Mouse (Mus musculus): ENCODE results near the gene Rassf3. TPM values are rescaled to one million over a fixed set of nuclear protein-coding genes. Genes with fewer than 3 reads are reported as not detected.

Rassf3 gene
- polyA plus RNA-seq, 1 experiment: 25.1 TPM

- Histone ChIP-seq H3K4me3 (ENCODE audit: insufficient read depth, low read depth, low read length) (no peak overlapping the region), H3K27ac (replicated peaks; ENCODE audit: low read depth, low read length) (peak overlapping the region; percentile 54), H3K4me1 (ENCODE audit: control insufficient read depth, insufficient read depth, insufficient read length, low read length) (peaks cover 49% of the 10 kb centered on the region)
These were observed 41.6 kb downstream of the Rassf3 start for GRCm38 (mm10) chr10:121434441-121435103.

GRCm38 (mm10) chr10:121432635-121433280 is 43.4 kb downstream of the Rassf3 start:
- H3K4me1 ChIP-seq (ENCODE audit: control insufficient read depth, insufficient read depth, insufficient read length, low read length): peaks cover 51% of the 10 kb centered on the region
- no peak overlapping the region for H3K4me3 ChIP-seq (ENCODE audit: insufficient read depth, low read depth, low read length)
- H3K27ac ChIP-seq (replicated peaks; ENCODE audit: low read depth, low read length): peak overlapping the region; percentile 61

- Histone ChIP-seq H3K27ac (replicated peaks; ENCODE audit: low read depth, low read length) (peak overlapping the region; percentile 97), H3K4me1 (ENCODE audit: control insufficient read depth, insufficient read depth, insufficient read length, low read length) (peaks cover 57% of the 10 kb centered on the region), H3K4me3 (ENCODE audit: insufficient read depth, low read depth, low read length) (no peak overlapping the region)
These were observed 44.0 kb downstream of the Rassf3 start for GRCm38 (mm10) chr10:121432041-121432634.

GRCm38 (mm10) chr10:121430764-121431540 is 45.2 kb downstream of the Rassf3 start:
- Histone ChIP-seq H3K27ac (replicated peaks; ENCODE audit: low read depth, low read length) (peak overlapping the region; percentile 97), H3K4me3 (ENCODE audit: insufficient read depth, low read depth, low read length) (peak overlapping the region; percentile 45), H3K4me1 (ENCODE audit: control insufficient read depth, insufficient read depth, insufficient read length, low read length) (peaks cover 53% of the 10 kb centered on the region)

GRCm38 (mm10) chr10:121429981-121430682 is 46.0 kb downstream of the Rassf3 start:
- H3K4me3 ChIP-seq (ENCODE audit: insufficient read depth, low read depth, low read length): peak overlapping the region; percentile 45
- H3K27ac ChIP-seq (replicated peaks; ENCODE audit: low read depth, low read length): peak overlapping the region; percentile 97
- peaks cover 56% of the 10 kb centered on the region for H3K4me1 ChIP-seq (ENCODE audit: control insufficient read depth, insufficient read depth, insufficient read length, low read length)

- peak overlapping the region; percentile 20 for H3K4me3 ChIP-seq (ENCODE audit: insufficient read depth, low read depth, low read length)
- peak overlapping the region; percentile 86 for H3K27ac ChIP-seq (replicated peaks; ENCODE audit: low read depth, low read length)
- peaks cover 55% of the 10 kb centered on the region for H3K4me1 ChIP-seq (ENCODE audit: control insufficient read depth, insufficient read depth, insufficient read length, low read length)
These were observed 46.6 kb downstream of the Rassf3 start for GRCm38 (mm10) chr10:121429581-121429980.

GRCm38 (mm10) chr10:121429089-121429488 is 47.1 kb downstream of the Rassf3 start:
- Histone ChIP-seq H3K27ac (replicated peaks; ENCODE audit: low read depth, low read length) (peak overlapping the region; percentile 86), H3K4me1 (ENCODE audit: control insufficient read depth, insufficient read depth, insufficient read length, low read length) (peaks cover 54% of the 10 kb centered on the region), H3K4me3 (ENCODE audit: insufficient read depth, low read depth, low read length) (no peak overlapping the region)

GRCm38 (mm10) chr10:121428011-121428711 is 48.0 kb downstream of the Rassf3 start:
- Histone ChIP-seq H3K4me1 (ENCODE audit: control insufficient read depth, insufficient read depth, insufficient read length, low read length) (peaks cover 60% of the 10 kb centered on the region), H3K4me3 (ENCODE audit: insufficient read depth, low read depth, low read length) (peak overlapping the region; percentile 54), H3K27ac (replicated peaks; ENCODE audit: low read depth, low read length) (peak overlapping the region; percentile 86)

- Histone ChIP-seq H3K4me1 (ENCODE audit: control insufficient read depth, insufficient read depth, insufficient read length, low read length) (peaks cover 61% of the 10 kb centered on the region), H3K27ac (replicated peaks; ENCODE audit: low read depth, low read length) (peak overlapping the region; percentile 86), H3K4me3 (ENCODE audit: insufficient read depth, low read depth, low read length) (no peak overlapping the region)
These were observed 49.0 kb downstream of the Rassf3 start for GRCm38 (mm10) chr10:121427136-121427535.

GRCm38 (mm10) chr10:121426458-121427070 is 49.6 kb downstream of the Rassf3 start:
- H3K4me3 ChIP-seq (ENCODE audit: insufficient read depth, low read depth, low read length): no peak overlapping the region
- H3K4me1 ChIP-seq (ENCODE audit: control insufficient read depth, insufficient read depth, insufficient read length, low read length): peaks cover 63% of the 10 kb centered on the region
- peak overlapping the region; percentile 86 for H3K27ac ChIP-seq (replicated peaks; ENCODE audit: low read depth, low read length)

GRCm38 (mm10) chr10:121425506-121426025 is 50.6 kb downstream of the Rassf3 start:
- 0 out of 2 replicates have a peak overlapping the region, but pooled peaks have one; percentile 42 for H3K27ac ChIP-seq (replicated peaks; ENCODE audit: low read depth, low read length)
- no peak overlapping the region for H3K4me3 ChIP-seq (ENCODE audit: insufficient read depth, low read depth, low read length)
- H3K4me1 ChIP-seq (ENCODE audit: control insufficient read depth, insufficient read depth, insufficient read length, low read length): peaks cover 64% of the 10 kb centered on the region

GRCm38 (mm10) chr10:121425079-121425478 is 51.1 kb downstream of the Rassf3 start:
- no peak overlapping the region for H3K4me3 ChIP-seq (ENCODE audit: insufficient read depth, low read depth, low read length)
- 0 out of 2 replicates have a peak overlapping the region, but pooled peaks have one; percentile 42 for H3K27ac ChIP-seq (replicated peaks; ENCODE audit: low read depth, low read length)
- H3K4me1 ChIP-seq (ENCODE audit: control insufficient read depth, insufficient read depth, insufficient read length, low read length): peaks cover 67% of the 10 kb centered on the region

- Histone ChIP-seq H3K4me1 (ENCODE audit: control insufficient read depth, insufficient read depth, insufficient read length, low read length) (peaks cover 71% of the 10 kb centered on the region), H3K4me3 (ENCODE audit: insufficient read depth, low read depth, low read length) (no peak overlapping the region), H3K27ac (replicated peaks; ENCODE audit: low read depth, low read length) (0 out of 2 replicates have a peak overlapping the region, but pooled peaks have one; percentile 10)
These were observed 51.7 kb downstream of the Rassf3 start for GRCm38 (mm10) chr10:121424455-121424854.

Data from brown adipose tissue, adult 24 weeks (tissue).